Mouse (Mus musculus): ENCODE data around the gene Tenm4. TPM values are rescaled to one million over a fixed set of nuclear protein-coding genes. Genes with fewer than 3 reads are reported as not detected.

The Tenm4 gene
- polyA plus RNA-seq (2016; fragmentation: Nextera tagmentation; extraction: Ambion mirVana) = 7.6 and 16.8 TPM in 2 replicates

DNA sequence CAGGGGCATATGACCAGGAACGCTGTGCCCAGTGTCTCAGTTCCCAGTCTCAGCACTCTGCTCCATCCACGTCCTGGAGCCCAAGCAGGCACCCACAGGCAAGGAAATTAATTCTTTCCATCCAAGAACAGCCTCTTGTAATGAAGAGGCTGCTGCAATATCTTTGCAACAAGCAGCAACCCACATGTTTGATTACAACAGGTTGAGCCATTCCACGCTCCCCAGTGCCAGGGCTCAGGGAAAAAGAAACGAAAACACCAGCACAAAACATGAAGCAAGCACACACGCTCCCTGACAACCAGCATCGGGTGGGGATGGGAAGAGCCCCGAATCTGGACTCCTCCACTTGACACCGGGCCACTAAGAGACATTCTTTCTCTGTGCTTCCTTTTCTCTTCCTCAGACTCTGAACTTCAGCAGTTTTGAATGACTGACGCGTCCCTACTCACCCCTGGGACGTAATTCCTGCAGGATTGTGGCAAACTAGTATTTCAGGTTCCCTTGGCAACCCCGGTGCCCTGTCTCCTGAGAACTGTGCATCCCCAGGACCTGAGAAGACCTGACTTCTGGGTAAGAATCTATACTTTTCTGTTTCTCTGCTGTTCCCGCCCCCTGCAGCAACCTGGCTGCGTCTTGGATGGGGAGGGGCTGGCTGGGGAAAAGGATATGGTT is at the start of gene Tenm4:
Gene Tenm4 (plus strand): TSS at position 323 of the 672 bp plus-strand sequence.
- Histone ChIP-seq H3K27me3 (ENCODE audit: insufficient read depth, poor library complexity, severe bottlenecking) (peaks cover 14% of the 10 kb centered on the region; the same call in 1 of the 2 replicates), H3K27ac (no peak within 1 kb of the TSS), H3K4me1 (0 out of 2 replicates have a peak, but pooled peaks cover 4% of the 10 kb centered on the region), H3K36me3 (no peaks in the 10 kb centered on the region), H3K4me3 (no peak within 1 kb of the TSS), H3K9me3 (no peaks in the 10 kb centered on the region)
- 38% methylated on average over 14 of the region's 14 CpGs for WGBS
- peak; percentile 71 for DNase-seq (ENCODE audit: low spot score)

DNA sequence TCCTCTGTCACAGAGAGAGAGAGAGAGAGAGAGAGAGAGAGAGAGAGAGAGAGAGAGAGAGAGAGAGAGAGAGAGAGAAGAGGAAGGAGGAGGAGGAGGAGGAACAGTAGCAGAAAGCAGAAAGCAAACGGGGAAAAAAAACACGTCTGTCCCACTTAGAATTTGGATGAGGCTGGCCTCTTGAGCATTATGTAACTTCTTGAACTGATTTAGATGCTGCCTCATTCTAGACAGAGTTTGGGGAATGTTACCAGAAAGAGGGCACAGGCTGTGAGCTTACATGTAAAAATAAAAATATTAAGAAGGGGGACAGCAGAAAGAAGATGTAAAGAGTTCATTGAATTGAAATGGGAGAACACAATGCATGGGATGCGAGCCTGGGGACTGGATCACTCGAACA is 40.3 kb upstream of the Tenm4 start:
- Histone ChIP-seq H3K36me3 (no peaks in the 10 kb centered on the region), H3K4me3 (no peak overlapping the region), H3K27ac (no peak overlapping the region), H3K4me1 (no peaks in the 10 kb centered on the region), H3K9me3 (no peaks in the 10 kb centered on the region), H3K27me3 (ENCODE audit: insufficient read depth, poor library complexity, severe bottlenecking) (no peaks in the 10 kb centered on the region)
- WGBS = 43% methylated on average over 4 of the region's 4 CpGs
- DNase-seq (ENCODE audit: low spot score) = no peak

DNA sequence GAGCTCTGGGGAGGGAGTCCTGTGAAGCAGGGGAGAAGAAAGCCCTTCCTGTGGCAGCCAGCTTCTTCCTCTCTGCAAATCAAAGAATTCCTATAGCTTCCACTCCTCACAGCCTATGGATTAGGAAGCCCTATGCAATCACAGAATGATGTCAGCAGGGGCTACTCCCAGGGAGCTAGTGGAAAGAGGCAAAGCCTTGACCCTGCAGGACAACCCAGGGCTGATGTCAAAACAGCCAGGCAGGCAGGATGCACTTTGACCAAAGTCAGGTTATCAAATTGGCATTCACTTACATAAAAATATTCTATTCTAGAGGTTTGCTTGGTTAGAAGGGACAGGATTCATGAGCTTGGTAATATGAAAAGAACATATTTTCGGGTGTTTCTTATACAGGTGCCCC is 39.9 kb upstream of the Tenm4 start:
- WGBS = 72% methylated on average over 1 of the region's 1 CpGs
- no peaks in the 10 kb centered on the region for H3K27me3 ChIP-seq (ENCODE audit: insufficient read depth, poor library complexity, severe bottlenecking)
- no peak overlapping the region for H3K27ac ChIP-seq
- no peaks in the 10 kb centered on the region for H3K4me1 ChIP-seq
- H3K36me3 ChIP-seq = no peaks in the 10 kb centered on the region
- no peak for DNase-seq (ENCODE audit: low spot score)
- H3K9me3 ChIP-seq = no peaks in the 10 kb centered on the region
- no peak overlapping the region for H3K4me3 ChIP-seq

DNA sequence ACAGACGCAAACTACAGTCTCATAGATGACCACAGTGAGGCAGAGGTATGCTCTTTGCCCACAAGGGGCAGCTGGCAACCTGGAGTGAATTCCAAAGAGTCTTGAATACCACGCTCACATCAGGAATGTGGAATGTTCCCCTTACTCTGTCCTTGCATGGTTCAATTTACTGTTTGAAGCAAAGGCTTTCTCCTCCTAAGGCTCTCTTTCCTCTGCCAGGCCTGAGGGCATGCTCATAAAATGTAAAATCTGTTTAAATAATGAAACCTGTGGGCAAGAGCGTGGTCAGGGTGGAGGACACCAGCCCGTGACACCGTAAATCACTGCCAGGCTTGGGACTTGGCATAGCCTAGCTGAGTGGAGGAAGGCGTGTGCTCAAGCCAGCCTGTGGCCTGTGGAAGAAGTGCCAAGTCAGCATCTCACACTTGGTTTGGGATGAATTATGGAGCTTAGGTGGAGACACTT is 34.5 kb upstream of the Tenm4 start:
- H3K27me3 ChIP-seq (ENCODE audit: insufficient read depth, poor library complexity, severe bottlenecking) = no peaks in the 10 kb centered on the region
- no peak for DNase-seq (ENCODE audit: low spot score)
- no peak overlapping the region for H3K27ac ChIP-seq
- H3K4me1 ChIP-seq = peaks cover 5% of the 10 kb centered on the region
- no peaks in the 10 kb centered on the region for H3K36me3 ChIP-seq
- 75% methylated on average over 6 of the region's 6 CpGs for WGBS
- no peaks in the 10 kb centered on the region for H3K9me3 ChIP-seq
- no peak overlapping the region for H3K4me3 ChIP-seq

DNA sequence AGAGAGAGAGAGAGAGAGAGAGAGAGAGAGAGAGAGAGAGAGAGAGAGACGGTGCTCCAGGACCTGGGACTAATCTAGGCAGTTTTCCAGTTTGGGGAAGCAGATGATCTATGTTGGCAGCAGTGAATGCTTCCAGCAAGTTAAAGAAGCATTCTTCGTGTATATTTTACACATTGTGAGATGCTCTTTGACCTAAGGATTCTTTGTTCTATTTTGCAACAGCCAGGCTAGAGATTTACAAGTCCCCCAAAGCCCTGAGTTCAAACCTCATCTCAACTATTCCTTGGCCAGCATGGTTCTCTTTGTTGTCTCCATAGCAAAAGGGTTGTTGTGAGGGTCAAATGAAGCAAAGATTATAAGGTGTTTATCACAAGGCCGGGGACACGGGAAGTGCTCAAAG is 29.2 kb upstream of the Tenm4 start:
- Histone ChIP-seq H3K27ac (no peak overlapping the region), H3K9me3 (no peaks in the 10 kb centered on the region), H3K27me3 (ENCODE audit: insufficient read depth, poor library complexity, severe bottlenecking) (no peaks in the 10 kb centered on the region), H3K36me3 (no peaks in the 10 kb centered on the region), H3K4me1 (peaks cover 16% of the 10 kb centered on the region), H3K4me3 (no peak overlapping the region)
- WGBS = 84% methylated on average over 4 of the region's 4 CpGs
- DNase-seq (ENCODE audit: low spot score) = no peak

DNA sequence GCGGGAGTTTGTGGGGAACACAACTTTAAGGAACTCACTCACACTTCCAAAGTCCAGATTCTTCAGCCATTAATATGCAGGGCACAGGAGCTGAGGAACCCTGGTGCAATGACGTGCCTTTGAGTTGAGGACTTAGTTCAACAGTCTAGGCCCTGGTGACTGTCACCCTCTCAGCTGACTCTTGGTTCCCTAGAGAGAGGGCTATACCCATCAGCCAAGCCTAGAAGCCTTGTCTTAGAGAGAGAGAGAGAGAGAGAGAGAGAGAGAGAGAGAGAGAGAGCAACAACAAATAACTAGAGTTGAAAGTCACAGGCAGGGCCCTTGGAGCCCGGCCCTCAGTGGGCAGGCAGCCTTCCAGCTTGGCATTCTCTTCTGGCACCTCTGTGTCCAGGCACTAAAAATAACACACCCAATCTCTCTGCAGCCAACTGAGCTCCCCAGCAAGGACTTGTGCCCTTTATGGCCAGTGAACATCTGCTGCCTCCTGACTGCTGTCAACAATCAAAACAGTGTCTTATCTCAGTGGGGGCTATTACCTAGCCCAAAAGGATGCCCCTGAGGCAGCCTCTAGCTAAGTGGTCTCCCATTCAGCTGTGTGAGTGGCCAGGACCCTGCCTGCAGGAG is 28.0 kb upstream of the Tenm4 start:
- Histone ChIP-seq H3K27me3 (ENCODE audit: insufficient read depth, poor library complexity, severe bottlenecking) (no peaks in the 10 kb centered on the region), H3K27ac (peak overlapping the region; percentile 42; the same call in 1 of the 2 replicates), H3K4me3 (no peak overlapping the region), H3K36me3 (no peaks in the 10 kb centered on the region), H3K4me1 (peaks cover 16% of the 10 kb centered on the region), H3K9me3 (no peaks in the 10 kb centered on the region)
- no peak for DNase-seq (ENCODE audit: low spot score)
- WGBS = 49% methylated on average over 3 of the region's 3 CpGs

DNA sequence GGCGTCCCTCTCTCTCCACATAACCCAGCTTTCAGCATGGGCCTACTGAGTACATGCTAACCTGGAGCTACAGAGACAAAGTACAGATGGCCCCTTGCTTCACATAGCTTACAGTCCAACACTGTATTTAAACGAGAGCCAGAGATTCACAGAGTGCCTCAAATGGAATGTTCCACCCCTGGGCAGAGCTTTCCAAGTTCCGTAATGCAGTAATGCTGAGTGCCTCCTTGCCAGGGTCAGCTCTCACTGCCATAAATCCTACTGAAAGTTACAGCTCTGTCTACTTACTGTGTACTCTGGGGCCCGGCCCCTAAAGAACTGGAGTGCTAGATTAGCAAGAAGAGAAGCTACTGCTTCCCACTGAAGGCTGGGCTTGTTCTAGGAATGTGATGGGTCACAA is 23.6 kb upstream of the Tenm4 start:
- Histone ChIP-seq H3K4me3 (no peak overlapping the region), H3K4me1 (peaks cover 10% of the 10 kb centered on the region), H3K9me3 (no peaks in the 10 kb centered on the region), H3K27ac (no peak overlapping the region), H3K27me3 (ENCODE audit: insufficient read depth, poor library complexity, severe bottlenecking) (peaks cover 4% of the 10 kb centered on the region; the same call in 1 of the 2 replicates), H3K36me3 (no peaks in the 10 kb centered on the region)
- WGBS = 59% methylated on average over 4 of the region's 4 CpGs
- DNase-seq (ENCODE audit: low spot score) = no peak

DNA sequence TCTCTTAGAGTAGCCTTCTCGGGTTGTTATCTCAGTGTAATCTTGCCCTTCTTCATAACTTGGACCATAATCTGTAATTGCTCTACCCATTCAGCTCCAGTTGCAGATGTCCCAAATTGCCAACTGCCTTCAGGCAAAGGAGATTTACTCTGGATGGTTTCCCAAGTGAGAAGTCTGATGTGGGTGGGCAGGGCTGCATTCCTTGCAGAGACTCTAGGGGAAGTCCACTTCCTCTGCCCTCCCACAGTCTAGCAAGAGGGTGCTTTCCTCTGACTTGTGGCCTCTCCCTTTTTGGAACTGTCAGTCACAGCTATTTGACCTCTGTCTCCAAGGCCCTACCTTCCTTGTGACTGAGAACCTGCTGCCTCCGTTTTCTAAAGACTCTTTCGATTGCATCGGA is 22.9 kb upstream of the Tenm4 start:
- no peaks in the 10 kb centered on the region for H3K9me3 ChIP-seq
- peaks cover 4% of the 10 kb centered on the region; the same call in 1 of the 2 replicates for H3K27me3 ChIP-seq (ENCODE audit: insufficient read depth, poor library complexity, severe bottlenecking)
- 63% methylated on average over 4 of the region's 4 CpGs for WGBS
- no peaks in the 10 kb centered on the region for H3K36me3 ChIP-seq
- DNase-seq (ENCODE audit: low spot score) = no peak
- no peak overlapping the region for H3K27ac ChIP-seq
- peaks cover 3% of the 10 kb centered on the region for H3K4me1 ChIP-seq
- H3K4me3 ChIP-seq = no peak overlapping the region

DNA sequence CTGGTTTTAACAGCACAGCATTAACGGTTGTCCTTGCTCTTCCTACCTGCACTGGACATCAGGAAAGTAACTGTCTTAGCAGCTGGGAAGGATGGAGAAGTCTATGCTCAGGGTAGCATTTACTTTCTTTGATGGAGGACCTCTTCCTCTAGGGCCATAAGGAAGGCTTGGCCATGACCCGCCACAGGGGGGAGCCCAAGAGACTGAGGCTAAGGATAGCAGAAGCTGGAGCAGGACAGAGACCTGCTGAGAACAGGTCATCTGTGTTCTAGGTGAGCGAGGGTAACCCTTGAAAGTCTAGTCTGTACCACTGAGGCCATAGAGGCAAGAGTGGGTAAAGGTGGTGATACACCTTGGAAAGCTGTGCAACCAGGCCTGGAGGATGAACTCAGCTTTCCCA is 19.8 kb upstream of the Tenm4 start:
- no peak overlapping the region for H3K27ac ChIP-seq
- peaks cover 4% of the 10 kb centered on the region; the same call in 1 of the 2 replicates for H3K27me3 ChIP-seq (ENCODE audit: insufficient read depth, poor library complexity, severe bottlenecking)
- H3K4me1 ChIP-seq = no peaks in the 10 kb centered on the region; the same call in 1 of the 2 replicates
- DNase-seq (ENCODE audit: low spot score) = no peak
- H3K36me3 ChIP-seq = no peaks in the 10 kb centered on the region
- no peaks in the 10 kb centered on the region for H3K9me3 ChIP-seq
- 49% methylated on average over 3 of the region's 3 CpGs for WGBS
- H3K4me3 ChIP-seq = no peak overlapping the region

DNA sequence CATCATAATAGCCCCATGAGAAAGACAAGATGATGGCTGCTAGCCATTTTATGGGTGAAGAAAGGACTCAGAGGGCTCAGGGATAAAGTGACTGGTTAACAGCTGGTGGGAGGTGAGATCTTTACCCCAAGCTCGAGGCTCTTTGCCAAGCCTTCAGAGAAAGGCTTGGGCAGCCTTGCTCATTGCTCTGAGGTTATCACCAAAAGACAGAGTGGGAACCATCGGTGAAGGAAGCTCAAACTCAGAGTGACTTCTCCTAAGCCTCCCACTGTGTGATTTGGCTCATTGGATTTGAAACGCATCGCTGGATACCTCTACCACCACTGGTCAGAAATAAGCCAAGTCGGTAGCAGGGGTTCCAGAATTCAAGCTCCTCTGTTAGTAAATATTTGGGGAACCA is 19.1 kb upstream of the Tenm4 start:
- no peaks in the 10 kb centered on the region for H3K9me3 ChIP-seq
- DNase-seq (ENCODE audit: low spot score) = no peak
- peaks cover 4% of the 10 kb centered on the region for H3K27me3 ChIP-seq (ENCODE audit: insufficient read depth, poor library complexity, severe bottlenecking)
- no peak overlapping the region for H3K4me3 ChIP-seq
- H3K27ac ChIP-seq = no peak overlapping the region
- 36% methylated on average over 5 of the region's 5 CpGs for WGBS
- no peaks in the 10 kb centered on the region; the same call in 1 of the 2 replicates for H3K4me1 ChIP-seq
- H3K36me3 ChIP-seq = no peaks in the 10 kb centered on the region

DNA sequence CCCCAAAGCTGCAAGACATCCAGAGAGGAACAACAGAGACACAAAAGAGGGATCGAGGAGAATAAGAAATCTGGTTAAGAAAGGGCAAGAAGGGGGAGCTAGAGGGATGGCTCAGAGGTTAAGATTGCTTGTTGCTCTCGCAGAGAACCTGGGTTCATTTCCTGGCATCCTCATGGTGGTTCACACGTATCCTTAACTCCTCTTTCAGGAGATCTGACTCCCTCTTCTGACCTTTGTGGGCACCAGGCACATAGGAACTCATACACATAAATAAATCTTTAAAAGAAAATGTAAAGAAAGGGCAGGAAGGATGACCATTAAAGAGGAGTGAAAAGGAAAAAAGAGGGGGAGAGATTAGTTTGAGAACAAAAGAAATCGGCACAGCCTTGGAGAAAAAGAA is 18.6 kb upstream of the Tenm4 start:
- no peaks in the 10 kb centered on the region for H3K36me3 ChIP-seq
- peak overlapping the region; percentile 54; the same call in 1 of the 2 replicates for H3K4me3 ChIP-seq
- no peak for DNase-seq (ENCODE audit: low spot score)
- H3K9me3 ChIP-seq = no peaks in the 10 kb centered on the region
- WGBS = 8% methylated on average over 4 of the region's 4 CpGs
- no peaks in the 10 kb centered on the region; the same call in 1 of the 2 replicates for H3K4me1 ChIP-seq
- H3K27me3 ChIP-seq (ENCODE audit: insufficient read depth, poor library complexity, severe bottlenecking) = peaks cover 4% of the 10 kb centered on the region
- peak overlapping the region; percentile 52; the same call in 1 of the 2 replicates for H3K27ac ChIP-seq

DNA sequence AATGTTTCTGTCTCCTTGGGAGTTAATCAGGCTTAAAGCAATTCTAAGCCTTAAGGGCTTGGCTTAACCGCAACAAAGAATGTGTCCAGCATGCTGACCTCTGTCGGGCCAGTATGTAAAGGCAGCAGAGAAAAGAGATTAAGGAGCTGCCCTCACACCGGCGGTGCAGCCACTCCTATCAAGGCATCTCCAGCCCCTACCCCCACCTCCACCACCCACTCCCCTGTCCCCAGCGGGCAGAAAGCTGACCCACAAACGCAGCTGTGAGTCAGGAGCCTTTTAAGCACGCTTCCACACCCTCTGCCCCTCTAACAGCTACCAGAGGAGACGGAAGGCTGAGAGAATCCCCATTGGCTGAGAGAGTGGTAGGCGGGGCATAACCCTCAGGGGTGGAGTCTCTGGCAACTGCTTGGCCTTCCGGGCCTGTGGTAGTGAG is 18.1 kb upstream of the Tenm4 start:
- Histone ChIP-seq H3K4me3 (peak overlapping the region; percentile 54), H3K27ac (peak overlapping the region; percentile 52), H3K9me3 (no peaks in the 10 kb centered on the region), H3K4me1 (no peaks in the 10 kb centered on the region; the same call in 1 of the 2 replicates), H3K36me3 (no peaks in the 10 kb centered on the region), H3K27me3 (ENCODE audit: insufficient read depth, poor library complexity, severe bottlenecking) (peaks cover 4% of the 10 kb centered on the region)
- DNase-seq (ENCODE audit: low spot score) = peak; percentile 88
- 0% methylated on average over 10 of the region's 10 CpGs for WGBS

DNA sequence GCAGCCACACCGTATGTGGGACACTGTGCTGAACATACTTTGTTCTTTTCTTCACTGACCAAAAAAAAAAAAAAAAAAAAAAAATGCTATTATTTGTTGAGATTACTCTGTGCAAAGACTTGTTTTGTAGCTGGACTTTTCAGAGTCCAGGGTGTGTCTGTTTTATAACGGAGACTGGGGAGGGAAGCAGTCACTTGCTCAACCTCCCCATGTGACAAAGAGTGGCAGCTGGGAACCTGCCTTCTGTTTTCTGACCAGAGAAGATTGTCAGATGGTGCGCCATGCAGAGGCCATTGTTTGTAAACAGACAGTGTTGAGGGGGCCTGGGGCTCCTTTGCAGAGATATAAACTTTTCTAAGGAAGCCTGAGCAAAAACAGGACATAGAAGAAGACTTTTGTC is 17.0 kb upstream of the Tenm4 start:
- no peak for DNase-seq (ENCODE audit: low spot score)
- no peaks in the 10 kb centered on the region for H3K4me1 ChIP-seq
- 89% methylated on average over 3 of the region's 3 CpGs for WGBS
- no peaks in the 10 kb centered on the region for H3K36me3 ChIP-seq
- H3K27ac ChIP-seq = no peak overlapping the region
- no peaks in the 10 kb centered on the region for H3K9me3 ChIP-seq
- no peak overlapping the region for H3K4me3 ChIP-seq
- peaks cover 4% of the 10 kb centered on the region for H3K27me3 ChIP-seq (ENCODE audit: insufficient read depth, poor library complexity, severe bottlenecking)

All from heart, embryonic 10.5 days (tissue).